Mouse (Mus musculus) ovary, postnatal 36 days (tissue): ENCODE results near the gene Ddn.

Experiments
- DNase-seq: peaks from one replicate; pipeline ENCODE4 v3.0.0; 2022; ENCODE audit warnings: low spot score, mixed read lengths

Ddn gene

GRCm38 (mm10) chr15:98809390-98809789, at the start of gene Ddn:
Gene Ddn, minus strand, starts transcription at chr15:98809490.
- no peak for DNase-seq

- no peak for DNase-seq
Observed at GRCm38 (mm10) chr15:98854214-98854613, 44.9 kb upstream of the Ddn start.

- peak; percentile 5 for DNase-seq
Observed at GRCm38 (mm10) chr15:98853161-98853937, 44.1 kb upstream of the Ddn start.

DNA sequence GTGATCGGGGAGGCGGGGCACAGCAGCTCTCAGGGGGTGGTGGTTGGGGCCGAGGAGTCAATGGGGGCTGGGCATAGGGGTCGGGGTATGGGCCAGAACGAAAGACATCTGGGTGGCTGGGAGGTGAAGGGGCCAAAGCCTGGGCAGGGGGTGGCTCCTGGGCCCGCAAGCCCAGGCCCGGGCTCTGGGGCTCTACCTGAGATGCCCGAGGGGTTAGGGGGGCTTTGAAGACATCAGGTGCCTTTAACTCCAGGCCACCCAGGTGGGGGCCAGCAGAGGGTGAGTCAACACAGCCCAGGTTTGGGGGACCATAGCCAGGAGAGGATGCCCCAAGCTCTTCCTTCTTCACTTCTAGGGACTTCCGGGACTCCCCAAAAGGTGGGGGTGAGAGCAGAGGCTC, 43.4 kb upstream of the Ddn start:
- DNase-seq: no peak

- peak; percentile 4 for DNase-seq
Observed at GRCm38 (mm10) chr15:98852071-98852470, 42.8 kb upstream of the Ddn start.

GRCm38 (mm10) chr15:98851229-98851818, 42.0 kb upstream of the Ddn start:
- DNase-seq: peak; percentile 6

DNA sequence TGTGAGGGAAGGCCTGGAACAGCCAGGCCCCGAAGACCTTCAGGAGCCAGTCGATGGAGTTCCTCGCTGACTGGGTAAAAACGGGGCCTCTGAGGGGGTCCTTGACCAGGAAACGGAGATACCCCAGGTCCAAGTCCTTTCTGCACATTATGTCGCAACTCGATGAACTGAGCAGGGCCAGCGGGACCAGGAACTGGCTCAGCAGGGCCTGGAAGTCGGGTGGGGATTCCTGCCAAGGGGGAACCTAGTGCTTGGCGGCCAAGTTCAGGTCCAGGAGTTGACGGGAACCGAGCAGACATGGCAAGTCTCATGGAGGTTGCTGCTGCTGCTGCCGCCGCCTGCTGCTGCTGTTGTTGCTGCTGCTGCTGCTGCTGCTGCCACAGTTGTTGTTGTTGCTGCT, 41.4 kb upstream of the Ddn start:
- peak; percentile 22 for DNase-seq

DNA sequence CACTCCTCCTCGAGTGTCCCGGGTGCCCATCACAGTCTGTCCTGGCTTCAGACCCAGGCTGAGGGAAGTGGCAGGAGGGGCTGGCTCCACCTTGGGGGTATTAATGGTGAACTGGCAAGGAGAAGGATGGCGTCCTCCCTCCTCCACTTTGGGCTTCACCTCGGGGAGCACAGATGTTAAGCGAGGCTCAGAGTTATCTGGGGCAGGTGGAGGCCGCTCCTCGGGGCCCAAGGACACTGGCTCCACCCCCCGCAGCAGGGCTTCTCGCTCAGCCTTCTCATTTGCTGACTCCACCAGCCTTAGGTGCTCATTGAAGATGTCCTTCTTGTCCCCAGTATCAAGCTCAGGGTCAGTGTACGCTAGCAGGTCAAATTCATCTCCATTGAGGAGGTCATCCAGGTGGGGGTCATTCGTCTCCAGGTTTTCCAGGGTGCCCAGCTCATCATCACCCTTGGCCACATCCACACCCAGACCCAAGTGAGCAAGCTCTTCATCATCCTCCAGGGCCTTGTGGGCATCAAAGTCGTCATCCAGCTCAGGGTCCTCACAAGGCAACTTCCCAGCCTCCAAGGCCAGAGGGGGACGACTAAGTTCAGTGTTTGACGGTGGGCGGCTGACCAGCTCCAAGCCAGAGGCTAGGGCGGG, 40.8 kb upstream of the Ddn start:
- peak; percentile 16 for DNase-seq

GRCm38 (mm10) chr15:98849165-98849564, 39.9 kb upstream of the Ddn start:
- DNase-seq: no peak

DNA sequence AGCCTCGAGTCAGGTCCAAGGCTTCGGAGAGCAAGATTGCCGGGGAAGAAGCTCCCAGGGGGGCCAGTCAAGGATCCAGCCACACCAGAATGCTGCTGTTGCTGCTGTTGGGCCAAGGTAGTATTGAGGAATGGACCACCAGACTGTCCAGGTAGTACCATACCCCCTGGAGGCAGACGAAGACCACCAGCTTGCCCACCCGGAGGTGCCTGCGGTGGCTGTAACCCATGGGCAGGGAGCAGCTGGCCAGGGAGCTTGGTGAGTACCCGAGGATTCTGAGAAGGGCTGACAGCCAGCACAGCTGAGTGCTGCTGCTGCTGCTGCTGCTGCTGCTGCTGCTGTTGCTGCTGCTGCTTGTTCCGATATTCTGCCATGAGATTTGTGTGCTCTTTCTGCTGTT, 36.9 kb upstream of the Ddn start:
- no peak for DNase-seq

- DNase-seq: no peak
Observed at GRCm38 (mm10) chr15:98845149-98845548, 35.9 kb upstream of the Ddn start.

DNA sequence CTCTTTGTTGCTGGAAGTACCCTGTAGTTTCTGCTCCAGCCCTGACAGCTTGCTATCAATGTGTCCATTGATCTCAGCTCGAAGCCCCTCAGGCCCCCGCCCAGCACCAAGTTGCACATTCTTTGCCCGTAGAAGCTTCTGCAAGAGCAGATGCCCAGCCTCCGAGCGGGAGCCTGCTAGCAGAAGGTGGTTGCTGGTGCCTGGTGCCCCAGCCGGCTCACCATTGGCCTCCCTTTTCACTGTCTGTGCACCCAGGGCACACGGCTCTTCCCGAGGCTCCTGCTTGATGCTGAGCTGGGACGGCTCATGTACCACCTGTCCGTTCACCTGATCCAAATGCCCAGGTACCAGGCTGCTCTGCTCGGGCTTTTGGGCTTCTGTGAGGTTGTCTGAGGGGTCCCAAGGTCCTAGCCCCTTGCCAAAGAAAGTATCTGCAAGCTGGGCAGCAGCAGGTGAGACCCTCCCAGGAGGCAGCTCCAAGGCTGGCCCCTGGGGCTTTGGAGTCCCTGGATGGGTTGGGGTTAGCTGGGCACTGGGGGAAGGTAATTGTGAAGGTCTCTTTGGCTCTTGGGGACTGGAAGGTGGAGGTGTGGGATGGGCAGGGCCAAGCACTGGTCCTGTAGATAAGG, 34.4 kb upstream of the Ddn start:
- DNase-seq: no peak

- DNase-seq: no peak
Observed at GRCm38 (mm10) chr15:98839671-98840585, 30.6 kb upstream of the Ddn start.

GRCm38 (mm10) chr15:98839161-98839560, 29.9 kb upstream of the Ddn start:
- no peak for DNase-seq

DNA sequence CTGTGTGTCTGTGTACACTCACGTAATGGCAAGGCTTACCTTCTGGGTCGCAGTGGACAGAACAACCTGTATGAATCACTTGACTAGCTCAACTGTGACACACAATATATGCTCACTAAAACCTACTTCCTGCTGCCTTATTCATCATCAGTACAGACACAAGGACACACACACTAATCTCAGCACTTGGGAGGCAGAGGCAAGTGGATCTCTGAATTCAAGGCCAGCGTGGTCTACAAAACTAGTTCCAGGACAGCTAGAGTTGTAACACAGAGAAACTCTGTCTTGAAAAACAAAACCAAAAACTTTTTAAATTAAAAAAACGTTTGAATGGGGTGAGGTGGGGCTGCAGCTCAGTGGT, 28.4 kb upstream of the Ddn start:
- no peak for DNase-seq

DNA sequence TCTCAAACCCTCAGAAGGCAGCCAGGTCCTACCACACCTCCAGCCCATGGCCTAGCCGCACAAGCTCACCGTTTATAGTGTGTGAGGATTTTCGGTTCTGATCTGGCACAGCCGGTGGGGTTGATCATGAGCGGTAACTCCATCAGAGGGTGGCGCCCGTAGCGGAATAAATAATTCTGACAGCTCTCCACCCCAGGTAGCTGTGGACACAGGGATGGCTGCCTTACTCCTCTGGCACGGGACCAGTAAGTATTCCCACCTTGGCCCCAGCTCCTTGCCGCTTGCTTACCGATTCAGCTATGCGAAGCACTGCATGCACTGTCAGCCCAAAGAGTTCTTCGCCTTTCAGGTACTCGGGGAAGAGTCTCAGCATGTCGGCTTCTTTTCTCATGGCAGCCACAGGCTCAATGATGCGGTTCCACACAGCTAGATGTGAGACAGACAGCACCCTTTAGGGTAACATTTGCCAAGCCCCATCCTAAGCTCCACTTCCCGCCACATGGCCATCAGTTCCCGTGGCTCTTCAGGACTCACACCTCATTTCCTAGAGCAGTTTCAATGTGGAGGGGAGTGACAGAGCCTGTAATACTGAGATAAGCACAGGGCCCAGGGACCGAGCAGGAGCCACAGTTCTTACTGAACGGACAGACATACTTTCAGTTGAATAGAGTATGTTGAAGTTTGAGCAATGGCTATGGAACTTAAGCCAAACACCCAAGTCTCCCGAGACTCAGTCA, 27.9 kb upstream of the Ddn start:
- no peak for DNase-seq

DNA sequence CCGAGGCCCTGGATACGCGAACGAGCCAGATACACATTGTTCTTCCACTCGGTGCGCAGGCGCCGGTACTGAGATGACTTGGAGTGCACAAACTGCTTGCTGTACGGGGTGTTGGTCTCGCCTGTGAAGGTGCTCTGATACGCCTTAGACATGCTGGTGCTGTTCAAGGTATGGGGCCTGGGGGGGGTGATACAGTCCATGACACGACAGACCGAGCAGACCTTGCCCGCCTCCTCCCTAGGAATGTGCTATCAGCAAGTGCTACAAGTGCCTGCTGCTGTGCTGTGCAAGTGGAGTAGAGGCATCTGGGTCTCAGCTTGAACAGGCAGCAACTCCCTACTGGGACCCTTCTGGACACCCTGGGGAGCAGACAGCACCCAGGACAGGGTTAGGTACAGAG, 26.0 kb upstream of the Ddn start:
- DNase-seq: no peak

DNA sequence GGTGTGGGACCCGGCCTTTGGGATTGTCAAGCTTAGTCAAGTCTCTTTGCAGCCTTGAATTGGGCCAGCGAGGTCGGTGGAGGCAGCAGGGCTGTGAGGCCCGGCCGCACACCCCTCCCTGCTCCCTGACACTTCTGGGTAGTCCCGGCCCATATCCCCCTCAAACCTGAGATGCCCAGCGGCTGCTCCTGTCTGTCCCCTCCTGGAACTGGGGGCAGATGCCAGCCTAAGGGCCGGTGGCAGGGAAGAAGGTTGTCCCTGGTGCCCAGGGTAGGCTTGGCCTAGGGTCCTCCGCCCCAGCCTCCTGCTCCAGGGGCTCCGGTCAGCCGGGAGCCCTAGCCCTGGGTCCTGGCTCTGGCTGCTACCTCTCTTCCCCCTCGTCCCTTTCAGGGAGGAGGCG, 24.8 kb upstream of the Ddn start:
- DNase-seq: no peak

DNA sequence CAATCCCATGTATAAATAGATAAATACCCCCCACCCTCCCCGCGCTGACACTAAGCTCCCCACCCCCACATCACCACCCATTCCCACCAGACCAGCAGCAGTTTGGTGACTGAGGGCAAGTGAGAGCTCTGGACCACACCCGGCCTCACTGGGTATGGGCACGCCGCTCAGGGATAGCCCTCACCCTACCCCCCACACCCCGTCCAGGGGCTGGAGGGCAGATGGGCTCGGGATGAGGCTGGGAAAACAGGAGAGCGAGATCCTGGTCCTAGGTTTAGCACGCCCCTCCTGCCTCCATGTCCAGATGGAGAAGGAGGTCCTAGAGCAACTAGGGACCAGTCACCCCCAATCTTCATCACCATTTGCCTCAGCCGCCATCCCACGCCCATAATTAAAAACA, 24.0 kb upstream of the Ddn start:
- no peak for DNase-seq

GRCm38 (mm10) chr15:98832161-98833058, 23.1 kb upstream of the Ddn start:
- no peak for DNase-seq
